Mouse (Mus musculus): ENCODE measurements at regions not wholly inside any gene's neighbourhood (a gene's known extent, or its start where the extent isn't known, plus 50 kb on each side); places are given as distances from the start of the nearest gene placed in this dataset.

GRCm38 (mm10) chr1:89337861-89338260 lies 116.7 kb upstream of the Agap1 start:
- 86% methylated on average over 5 of the region's 5 CpGs for WGBS
- no peaks in the 10 kb centered on the region for H3K27me3 ChIP-seq
- no peak overlapping the region for H3K4me2 ChIP-seq
- ATAC-seq = no peak
- H3K9ac ChIP-seq = no peak overlapping the region
- peaks cover 8% of the 10 kb centered on the region; the same call in 1 of the 2 replicates for H3K4me1 ChIP-seq
- no peak overlapping the region for H3K27ac ChIP-seq
- H3K36me3 ChIP-seq (ENCODE audit: poor library complexity, severe bottlenecking) = no peaks in the 10 kb centered on the region
- no peak overlapping the region for H3K4me3 ChIP-seq
- no peaks in the 10 kb centered on the region for H3K9me3 ChIP-seq (replicated peaks)

- H3K36me3 ChIP-seq (ENCODE audit: poor library complexity, severe bottlenecking) = no peaks in the 10 kb centered on the region
- no peak overlapping the region for H3K4me2 ChIP-seq
- H3K4me3 ChIP-seq = no peak overlapping the region
- H3K9me3 ChIP-seq (replicated peaks) = no peaks in the 10 kb centered on the region
- 53% methylated on average over 4 of the region's 4 CpGs for WGBS
- no peak overlapping the region for H3K27ac ChIP-seq
- ATAC-seq = no peak
- peaks cover 8% of the 10 kb centered on the region; the same call in 1 of the 2 replicates for H3K4me1 ChIP-seq
- H3K27me3 ChIP-seq = no peaks in the 10 kb centered on the region
- H3K9ac ChIP-seq = no peak overlapping the region
These were observed 111.8 kb upstream of the Agap1 start for GRCm38 (mm10) chr1:89342794-89343193.

DNA sequence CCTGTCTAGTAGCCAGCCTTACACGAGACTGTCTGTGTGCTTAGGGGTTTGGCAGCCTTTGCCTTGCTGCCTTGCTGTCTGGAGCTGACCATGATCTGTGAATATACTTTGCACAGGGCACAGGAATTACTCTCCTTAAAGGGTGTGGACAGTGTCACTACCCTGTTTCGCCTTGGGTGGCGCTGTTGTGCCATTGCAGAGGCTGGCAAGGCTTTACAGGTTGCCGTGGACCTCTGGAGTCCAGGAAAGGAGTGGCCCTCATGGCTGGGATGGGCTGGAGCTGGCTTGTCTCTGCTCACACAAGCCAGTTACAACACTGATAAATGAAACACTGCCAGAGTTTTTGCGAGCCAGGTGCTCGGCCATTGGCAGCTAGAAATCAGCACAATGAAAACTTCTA lies 110.1 kb upstream of the Agap1 start:
- Histone ChIP-seq H3K4me2 (no peak overlapping the region), H3K27me3 (no peaks in the 10 kb centered on the region), H3K36me3 (ENCODE audit: poor library complexity, severe bottlenecking) (no peaks in the 10 kb centered on the region), H3K4me3 (no peak overlapping the region), H3K4me1 (peaks cover 8% of the 10 kb centered on the region; the same call in 1 of the 2 replicates), H3K9ac (no peak overlapping the region), H3K27ac (no peak overlapping the region), H3K9me3 (replicated peaks) (no peaks in the 10 kb centered on the region)
- WGBS = 36% methylated on average over 6 of the region's 6 CpGs
- no peak for ATAC-seq

- no peak for ATAC-seq
- H3K4me1 ChIP-seq = no peaks in the 10 kb centered on the region
- H3K9me3 ChIP-seq (replicated peaks) = no peaks in the 10 kb centered on the region
- H3K36me3 ChIP-seq (ENCODE audit: poor library complexity, severe bottlenecking) = no peaks in the 10 kb centered on the region
- no peak overlapping the region for H3K9ac ChIP-seq
- 68% methylated on average over 3 of the region's 3 CpGs for WGBS
- no peak overlapping the region for H3K4me2 ChIP-seq
- no peak overlapping the region for H3K27ac ChIP-seq
- no peaks in the 10 kb centered on the region for H3K27me3 ChIP-seq
- no peak overlapping the region for H3K4me3 ChIP-seq
These were observed 107.3 kb upstream of the Agap1 start for GRCm38 (mm10) chr1:89347341-89347740.

GRCm38 (mm10) chr1:89352936-89353335 lies 101.7 kb upstream of the Agap1 start:
- Histone ChIP-seq H3K9me3 (replicated peaks) (no peaks in the 10 kb centered on the region; the same call in 1 of the 2 replicates), H3K4me2 (no peak overlapping the region), H3K27me3 (no peaks in the 10 kb centered on the region), H3K27ac (no peak overlapping the region), H3K9ac (no peak overlapping the region), H3K4me1 (no peaks in the 10 kb centered on the region), H3K4me3 (no peak overlapping the region), H3K36me3 (ENCODE audit: poor library complexity, severe bottlenecking) (no peaks in the 10 kb centered on the region)
- no peak for ATAC-seq
- 71% methylated on average over 4 of the region's 4 CpGs for WGBS

GRCm38 (mm10) chr1:89359257-89359656 lies 95.3 kb upstream of the Agap1 start:
- no peak overlapping the region for H3K27ac ChIP-seq
- no peak overlapping the region for H3K4me2 ChIP-seq
- no peak overlapping the region for H3K9ac ChIP-seq
- 43% methylated on average over 3 of the region's 3 CpGs for WGBS
- H3K4me1 ChIP-seq = 0 out of 2 replicates have a peak, but pooled peaks cover under 1% of the 10 kb centered on the region
- H3K9me3 ChIP-seq (replicated peaks) = no peaks in the 10 kb centered on the region
- H3K36me3 ChIP-seq (ENCODE audit: poor library complexity, severe bottlenecking) = no peaks in the 10 kb centered on the region
- H3K4me3 ChIP-seq = no peak overlapping the region
- ATAC-seq = no peak
- no peaks in the 10 kb centered on the region for H3K27me3 ChIP-seq

- Histone ChIP-seq H3K9ac (no peak overlapping the region), H3K27me3 (no peaks in the 10 kb centered on the region), H3K4me3 (no peak overlapping the region), H3K27ac (0 out of 2 replicates have a peak overlapping the region, but pooled peaks have one; percentile 32), H3K4me1 (peaks cover 6% of the 10 kb centered on the region), H3K36me3 (ENCODE audit: poor library complexity, severe bottlenecking) (no peaks in the 10 kb centered on the region), H3K4me2 (no peak overlapping the region), H3K9me3 (replicated peaks) (0 out of 2 replicates have a peak, but pooled peaks cover 3% of the 10 kb centered on the region)
- ATAC-seq = peak; percentile 70
- 64% methylated on average over 12 of the region's 12 CpGs for WGBS
These were observed 89.9 kb upstream of the Agap1 start for GRCm38 (mm10) chr1:89364547-89365305.

- Histone ChIP-seq H3K27ac (no peak overlapping the region), H3K27me3 (no peaks in the 10 kb centered on the region), H3K4me2 (no peak overlapping the region), H3K9me3 (replicated peaks) (0 out of 2 replicates have a peak, but pooled peaks cover 3% of the 10 kb centered on the region), H3K4me3 (no peak overlapping the region), H3K9ac (no peak overlapping the region), H3K4me1 (peaks cover 6% of the 10 kb centered on the region), H3K36me3 (ENCODE audit: poor library complexity, severe bottlenecking) (no peaks in the 10 kb centered on the region)
- ATAC-seq = no peak
- 96% methylated on average over 5 of the region's 5 CpGs for WGBS
These were observed 87.7 kb upstream of the Agap1 start for GRCm38 (mm10) chr1:89366891-89367290.

DNA sequence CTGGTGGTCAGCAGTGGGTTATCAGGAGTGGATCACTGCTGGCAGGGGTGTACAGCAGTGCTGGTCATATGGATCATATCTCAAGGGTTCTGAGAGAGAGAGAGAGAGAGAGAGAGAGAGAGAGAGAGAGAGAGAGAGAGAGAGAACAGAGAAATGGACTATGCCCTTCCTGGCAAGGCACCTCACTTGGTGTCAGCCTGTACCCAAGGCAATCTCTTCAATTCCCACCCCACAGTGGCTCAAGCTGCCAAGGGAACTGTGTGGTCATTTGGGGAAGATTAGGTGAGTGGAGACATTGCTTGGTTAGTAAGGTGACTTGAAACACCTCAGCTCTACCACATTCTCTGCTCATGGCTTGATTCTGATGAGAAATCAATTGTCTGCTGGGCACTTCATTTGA lies 80.8 kb upstream of the Agap1 start:
- Histone ChIP-seq H3K36me3 (ENCODE audit: poor library complexity, severe bottlenecking) (no peaks in the 10 kb centered on the region), H3K4me2 (no peak overlapping the region), H3K9ac (no peak overlapping the region), H3K4me1 (no peaks in the 10 kb centered on the region), H3K4me3 (no peak overlapping the region), H3K27ac (no peak overlapping the region), H3K27me3 (no peaks in the 10 kb centered on the region), H3K9me3 (replicated peaks) (no peaks in the 10 kb centered on the region)
- ATAC-seq = no peak

- no peak for ATAC-seq
- H3K9me3 ChIP-seq (replicated peaks) = no peaks in the 10 kb centered on the region
- H3K27ac ChIP-seq = no peak overlapping the region
- H3K36me3 ChIP-seq (ENCODE audit: poor library complexity, severe bottlenecking) = no peaks in the 10 kb centered on the region
- H3K4me3 ChIP-seq = no peak overlapping the region
- no peaks in the 10 kb centered on the region for H3K27me3 ChIP-seq
- no peaks in the 10 kb centered on the region for H3K4me1 ChIP-seq
- 96% methylated on average over 2 of the region's 2 CpGs for WGBS
- H3K4me2 ChIP-seq = no peak overlapping the region
- H3K9ac ChIP-seq = no peak overlapping the region
These were observed 80.3 kb upstream of the Agap1 start for GRCm38 (mm10) chr1:89374271-89374670.

GRCm38 (mm10) chr1:89382021-89382420 lies 72.6 kb upstream of the Agap1 start:
- no peak overlapping the region for H3K27ac ChIP-seq
- H3K4me2 ChIP-seq = no peak overlapping the region
- H3K27me3 ChIP-seq = no peaks in the 10 kb centered on the region
- WGBS = 84% methylated on average over 6 of the region's 6 CpGs
- no peaks in the 10 kb centered on the region for H3K9me3 ChIP-seq (replicated peaks)
- no peaks in the 10 kb centered on the region for H3K36me3 ChIP-seq (ENCODE audit: poor library complexity, severe bottlenecking)
- no peak for ATAC-seq
- no peak overlapping the region for H3K9ac ChIP-seq
- H3K4me3 ChIP-seq = no peak overlapping the region
- H3K4me1 ChIP-seq = no peaks in the 10 kb centered on the region

DNA sequence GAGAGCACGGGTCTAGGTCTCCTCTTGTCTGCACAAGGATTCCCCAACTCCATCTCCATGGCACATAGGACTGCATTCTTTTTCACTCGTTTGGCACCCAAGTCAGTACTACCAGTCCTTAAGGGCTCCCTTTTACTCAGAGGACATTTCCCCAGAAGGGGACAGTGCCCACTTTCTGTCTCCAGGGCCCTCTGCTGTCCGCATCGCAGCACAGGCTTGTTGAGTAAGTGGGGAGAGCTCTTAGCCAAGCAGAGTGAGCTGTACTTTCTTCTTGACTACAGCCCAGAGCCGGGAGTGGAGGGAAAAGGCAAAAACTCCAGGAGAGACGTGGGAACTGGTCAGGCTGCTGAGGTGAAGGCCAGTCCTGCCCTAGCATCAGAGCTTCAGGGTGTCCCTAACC lies 69.5 kb upstream of the Agap1 start:
- Histone ChIP-seq H3K4me1 (no peaks in the 10 kb centered on the region), H3K27me3 (no peaks in the 10 kb centered on the region), H3K36me3 (ENCODE audit: poor library complexity, severe bottlenecking) (no peaks in the 10 kb centered on the region), H3K9ac (no peak overlapping the region), H3K4me3 (no peak overlapping the region), H3K27ac (no peak overlapping the region), H3K9me3 (replicated peaks) (no peaks in the 10 kb centered on the region), H3K4me2 (no peak overlapping the region)
- ATAC-seq = no peak
- WGBS = 77% methylated on average over 6 of the region's 6 CpGs

DNA sequence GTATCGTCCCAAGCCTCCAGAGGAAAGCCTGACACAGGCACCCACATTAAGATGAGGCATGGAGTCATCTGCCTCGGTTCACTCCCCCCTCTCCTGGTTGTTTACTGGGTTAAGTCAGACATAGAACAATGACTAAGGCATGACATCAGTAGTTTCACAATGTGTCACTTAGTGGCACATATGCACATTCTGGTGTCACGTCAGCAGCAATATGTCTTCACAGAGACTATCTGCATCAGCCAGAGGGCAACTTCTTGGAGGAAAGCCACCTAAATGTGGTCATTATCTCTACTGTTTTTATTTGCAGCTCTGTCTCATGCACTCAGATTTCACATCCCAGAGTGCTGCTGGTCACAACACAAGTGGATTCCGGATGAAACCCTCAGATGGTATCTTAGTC lies 61.9 kb upstream of the Agap1 start:
- H3K27ac ChIP-seq = no peak overlapping the region
- ATAC-seq = no peak
- WGBS = 82% methylated on average over 4 of the region's 4 CpGs
- H3K4me1 ChIP-seq = no peaks in the 10 kb centered on the region
- H3K36me3 ChIP-seq (ENCODE audit: poor library complexity, severe bottlenecking) = no peaks in the 10 kb centered on the region
- no peak overlapping the region for H3K4me3 ChIP-seq
- no peak overlapping the region for H3K4me2 ChIP-seq
- H3K27me3 ChIP-seq = no peaks in the 10 kb centered on the region
- H3K9me3 ChIP-seq (replicated peaks) = no peaks in the 10 kb centered on the region
- H3K9ac ChIP-seq = no peak overlapping the region

Data from forebrain, embryonic 13.5 days (tissue).